Mouse (Mus musculus): ENCODE measurements around the gene Zdhhc8. TPM values are rescaled to one million over a fixed set of nuclear protein-coding genes. Genes with fewer than 3 reads are reported as not detected.

Zdhhc8 gene
- polyA plus RNA-seq, 1 experiment from 2014 or later = 21.2 TPM

DNA sequence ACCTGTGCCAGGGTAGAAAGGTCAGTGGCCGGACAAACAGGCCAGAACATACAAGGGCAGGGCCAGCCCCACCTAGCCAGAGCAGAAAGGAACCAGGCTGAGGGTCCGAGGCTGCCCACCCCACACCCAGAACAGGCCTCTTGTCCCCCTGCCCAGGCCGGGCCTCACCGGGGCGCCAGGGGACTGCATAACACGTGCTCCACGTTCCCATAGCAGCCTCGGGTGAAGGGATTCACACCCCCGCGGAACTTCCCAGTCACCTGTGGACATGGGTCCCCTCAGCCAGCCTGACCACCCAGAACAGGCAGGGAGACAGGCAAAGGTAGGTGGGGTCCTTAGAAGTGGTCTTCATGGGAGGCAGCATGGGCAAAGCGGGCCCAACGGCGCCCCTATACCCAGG lies 7.7 kb downstream of the Zdhhc8 start:
- H3K27ac ChIP-seq = peak overlapping the region; percentile 49; the same call in 1 of the 2 replicates
- H3K4me1 ChIP-seq = peaks cover 61% of the 10 kb centered on the region
- no peak for DNase-seq (ENCODE audit: low spot score)
- no peaks in the 10 kb centered on the region for H3K9me3 ChIP-seq
- peaks cover 69% of the 10 kb centered on the region for H3K36me3 ChIP-seq
- H3K27me3 ChIP-seq (ENCODE audit: insufficient read depth, poor library complexity, severe bottlenecking) = no peaks in the 10 kb centered on the region
- no peak overlapping the region for H3K4me3 ChIP-seq
- WGBS = 92% methylated on average over 13 of the region's 13 CpGs

- Histone ChIP-seq H3K4me3 (no peak overlapping the region), H3K36me3 (peaks cover 63% of the 10 kb centered on the region), H3K27me3 (ENCODE audit: insufficient read depth, poor library complexity, severe bottlenecking) (no peaks in the 10 kb centered on the region), H3K27ac (no peak overlapping the region), H3K4me1 (peaks cover 46% of the 10 kb centered on the region), H3K9me3 (no peaks in the 10 kb centered on the region)
- DNase-seq (ENCODE audit: low spot score) = no peak
- 82% methylated on average over 11 of the region's 11 CpGs for WGBS
Observed at GRCm38 (mm10) chr16:18222188-18222587, 12.7 kb downstream of the Zdhhc8 start.

DNA sequence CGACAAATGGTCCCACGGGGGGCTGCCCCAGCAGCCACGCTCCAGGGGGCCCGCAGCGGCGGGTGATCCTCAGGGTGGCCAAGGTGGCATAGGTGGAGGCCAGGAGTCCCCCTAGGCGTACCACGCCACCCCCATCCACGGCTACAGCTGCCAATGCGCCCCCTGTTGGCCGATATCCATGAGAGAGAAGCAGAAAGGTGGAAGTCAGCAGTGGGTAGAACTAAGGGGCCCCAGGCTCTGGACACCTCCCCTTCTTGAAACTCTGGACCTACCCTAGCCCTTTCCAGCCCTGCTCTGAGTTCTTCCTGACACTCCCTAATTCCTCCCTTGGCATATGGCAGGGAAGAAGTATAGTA lies 13.4 kb downstream of the Zdhhc8 start:
- DNase-seq (ENCODE audit: low spot score) = no peak
- Histone ChIP-seq H3K4me3 (no peak overlapping the region), H3K9me3 (no peaks in the 10 kb centered on the region), H3K36me3 (peaks cover 57% of the 10 kb centered on the region), H3K4me1 (peaks cover 41% of the 10 kb centered on the region), H3K27ac (no peak overlapping the region), H3K27me3 (ENCODE audit: insufficient read depth, poor library complexity, severe bottlenecking) (no peaks in the 10 kb centered on the region)
- WGBS = 67% methylated on average over 11 of the region's 11 CpGs

DNA sequence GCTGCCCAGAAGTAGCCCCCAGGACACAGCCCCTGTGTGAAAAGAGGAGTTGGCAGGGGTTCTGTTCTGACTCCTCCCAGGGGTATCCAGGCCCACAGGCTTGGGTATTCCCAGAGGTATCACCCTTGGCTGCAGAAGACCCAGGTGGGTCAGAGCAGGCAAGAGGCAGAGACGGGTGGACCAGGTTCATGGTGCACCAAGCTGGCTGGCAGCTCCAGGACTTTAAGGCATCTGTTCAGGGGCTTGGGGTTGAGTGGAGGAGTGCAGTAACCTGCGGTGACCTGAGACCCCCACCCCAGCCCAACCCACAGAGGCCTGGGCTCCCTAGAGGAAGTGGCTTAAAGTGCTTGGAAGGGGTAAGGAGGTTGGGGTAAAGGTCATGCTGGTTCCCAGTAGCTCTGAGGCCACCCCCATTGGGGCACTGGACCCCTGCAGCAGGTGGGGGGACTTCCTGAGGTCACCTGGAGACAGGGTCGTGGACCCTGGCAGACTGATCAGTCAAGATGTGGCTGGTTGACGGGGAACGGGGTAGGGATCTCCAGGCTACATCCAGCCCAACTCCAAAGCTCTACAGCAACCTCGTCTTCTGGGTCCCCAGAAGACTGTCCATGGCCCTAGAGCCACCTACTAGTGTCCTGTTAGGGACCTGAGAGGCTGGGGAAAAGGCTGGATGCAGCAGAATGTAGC lies 13.9 kb downstream of the Zdhhc8 start:
- no peaks in the 10 kb centered on the region for H3K27me3 ChIP-seq (ENCODE audit: insufficient read depth, poor library complexity, severe bottlenecking)
- 88% methylated on average over 6 of the region's 6 CpGs for WGBS
- peaks cover 52% of the 10 kb centered on the region for H3K36me3 ChIP-seq
- H3K4me3 ChIP-seq = no peak overlapping the region
- 0 out of 2 replicates have a peak overlapping the region, but pooled peaks have one; percentile 48 for H3K27ac ChIP-seq
- H3K4me1 ChIP-seq = peaks cover 35% of the 10 kb centered on the region
- H3K9me3 ChIP-seq = no peaks in the 10 kb centered on the region
- no peak for DNase-seq (ENCODE audit: low spot score)

DNA sequence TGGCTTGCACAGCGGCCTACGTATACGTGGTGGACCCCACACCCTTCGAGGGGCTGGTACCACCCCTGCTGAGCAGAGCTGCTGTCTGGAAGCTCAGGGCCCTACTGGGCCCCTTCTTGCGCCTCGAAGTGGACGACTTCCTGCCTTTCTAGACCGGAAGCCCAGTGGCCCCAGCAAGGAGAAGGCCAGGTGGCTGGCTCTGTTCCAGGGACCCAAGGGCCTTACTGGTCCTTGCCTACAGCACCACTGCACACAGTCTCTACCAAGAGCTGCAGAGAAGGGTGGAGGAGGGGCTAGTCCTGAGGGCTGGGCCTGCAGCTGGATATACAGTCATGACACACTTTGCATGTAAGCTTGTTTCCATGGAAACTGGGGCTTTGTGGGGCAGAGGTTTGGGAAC lies 14.9 kb downstream of the Zdhhc8 start:
- no peak for DNase-seq (ENCODE audit: low spot score)
- Histone ChIP-seq H3K27ac (peak overlapping the region; percentile 48), H3K4me1 (peaks cover 34% of the 10 kb centered on the region), H3K9me3 (no peaks in the 10 kb centered on the region), H3K36me3 (peaks cover 42% of the 10 kb centered on the region), H3K27me3 (ENCODE audit: insufficient read depth, poor library complexity, severe bottlenecking) (no peaks in the 10 kb centered on the region), H3K4me3 (no peak overlapping the region)
- 68% methylated on average over 8 of the region's 8 CpGs for WGBS

DNA sequence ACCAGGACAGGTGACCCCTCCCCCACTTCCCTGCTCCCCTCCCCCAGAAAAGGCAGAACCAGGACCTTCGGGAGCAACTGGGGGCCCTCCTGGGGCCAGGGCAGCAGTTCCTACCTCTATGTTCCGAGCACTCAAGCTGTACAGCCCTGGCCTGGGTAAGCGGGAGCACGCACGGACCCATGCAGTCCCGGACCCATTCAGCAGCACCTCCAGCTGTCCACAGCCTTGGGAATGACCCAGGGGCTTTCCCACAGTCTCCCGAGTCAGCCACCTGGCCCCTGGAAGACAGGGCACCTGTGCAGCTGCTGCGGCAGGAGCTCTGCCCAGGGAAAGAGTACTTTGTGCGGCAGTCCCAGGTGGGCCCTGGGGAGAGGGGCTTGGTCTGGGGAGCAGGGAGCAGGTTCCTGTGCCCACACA lies 16.3 kb downstream of the Zdhhc8 start:
- peak overlapping the region; percentile 48; the same call in 1 of the 2 replicates for H3K27ac ChIP-seq
- H3K9me3 ChIP-seq = no peaks in the 10 kb centered on the region
- H3K4me1 ChIP-seq = peaks cover 46% of the 10 kb centered on the region
- peaks cover 27% of the 10 kb centered on the region for H3K36me3 ChIP-seq
- 73% methylated on average over 9 of the region's 9 CpGs for WGBS
- no peak for DNase-seq (ENCODE audit: low spot score)
- no peak overlapping the region for H3K4me3 ChIP-seq
- peaks cover under 1% of the 10 kb centered on the region; the same call in 1 of the 2 replicates for H3K27me3 ChIP-seq (ENCODE audit: insufficient read depth, poor library complexity, severe bottlenecking)

DNA sequence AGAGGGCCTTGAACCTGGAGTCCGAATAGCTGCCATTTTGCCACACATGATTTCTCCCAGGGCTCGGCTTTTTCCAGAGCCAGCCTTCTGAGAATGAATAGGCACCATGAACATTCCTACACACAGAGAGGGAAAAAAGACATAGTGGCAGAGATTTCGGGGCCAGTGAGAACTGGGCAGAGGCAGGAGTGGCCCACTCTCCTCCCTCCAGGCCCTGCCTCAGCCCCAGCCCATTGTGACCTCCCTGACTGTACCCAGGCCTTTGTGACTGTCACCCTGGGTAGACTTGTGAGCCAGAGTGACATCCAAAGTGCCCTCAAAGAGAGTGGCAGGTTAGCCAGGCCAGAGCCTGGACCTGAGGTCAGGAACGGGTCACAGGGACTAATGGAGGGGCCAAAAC lies 17.4 kb downstream of the Zdhhc8 start, which contains the start of gene Ccdc188:
Ccdc188 (plus strand) TSS at position 301 of the 400 bp plus-strand sequence.
- no peak for DNase-seq (ENCODE audit: low spot score)
- no peak within 1 kb of the TSS for H3K4me3 ChIP-seq
- peaks cover 7% of the 10 kb centered on the region; the same call in 1 of the 2 replicates for H3K27me3 ChIP-seq (ENCODE audit: insufficient read depth, poor library complexity, severe bottlenecking)
- peaks cover 17% of the 10 kb centered on the region for H3K36me3 ChIP-seq
- no peaks in the 10 kb centered on the region for H3K9me3 ChIP-seq
- H3K4me1 ChIP-seq = peaks cover 47% of the 10 kb centered on the region
- 84% methylated on average over 4 of the region's 4 CpGs for WGBS
- no peak within 1 kb of the TSS; the same call in 1 of the 2 replicates for H3K27ac ChIP-seq

DNA sequence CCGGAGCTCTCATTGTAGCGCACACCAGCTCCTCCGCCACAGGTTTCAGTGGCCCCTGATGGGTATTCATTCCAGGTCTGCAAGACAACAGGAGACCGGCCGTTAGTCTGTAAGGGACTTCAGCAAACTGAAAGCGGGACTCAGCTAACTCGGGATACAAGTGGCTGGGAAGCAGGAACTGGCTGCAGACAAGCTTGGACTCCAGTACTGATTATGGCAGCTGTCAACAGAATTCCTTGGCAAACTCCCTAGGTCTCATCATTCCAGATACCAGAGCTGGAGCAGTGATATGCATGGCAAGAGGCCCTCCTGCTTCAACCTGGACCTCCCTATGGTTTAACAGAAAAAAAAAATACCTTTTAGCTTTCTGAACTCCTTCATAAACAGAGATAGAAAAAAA lies 20.1 kb downstream of the Zdhhc8 start:
- Histone ChIP-seq H3K36me3 (no peaks in the 10 kb centered on the region), H3K27me3 (ENCODE audit: insufficient read depth, poor library complexity, severe bottlenecking) (peaks cover 14% of the 10 kb centered on the region; the same call in 1 of the 2 replicates), H3K4me1 (peaks cover 37% of the 10 kb centered on the region), H3K9me3 (no peaks in the 10 kb centered on the region), H3K27ac (no peak overlapping the region), H3K4me3 (no peak overlapping the region)
- 68% methylated on average over 7 of the region's 7 CpGs for WGBS
- no peak for DNase-seq (ENCODE audit: low spot score)

- WGBS = 62% methylated on average over 6 of the region's 6 CpGs
- no peak for DNase-seq (ENCODE audit: low spot score)
- Histone ChIP-seq H3K9me3 (no peaks in the 10 kb centered on the region), H3K27me3 (ENCODE audit: insufficient read depth, poor library complexity, severe bottlenecking) (peaks cover 26% of the 10 kb centered on the region; the same call in 1 of the 2 replicates), H3K4me3 (no peak overlapping the region), H3K36me3 (no peaks in the 10 kb centered on the region), H3K27ac (no peak overlapping the region), H3K4me1 (peaks cover 29% of the 10 kb centered on the region)
Observed at GRCm38 (mm10) chr16:18213689-18214088, 21.2 kb downstream of the Zdhhc8 start.

DNA sequence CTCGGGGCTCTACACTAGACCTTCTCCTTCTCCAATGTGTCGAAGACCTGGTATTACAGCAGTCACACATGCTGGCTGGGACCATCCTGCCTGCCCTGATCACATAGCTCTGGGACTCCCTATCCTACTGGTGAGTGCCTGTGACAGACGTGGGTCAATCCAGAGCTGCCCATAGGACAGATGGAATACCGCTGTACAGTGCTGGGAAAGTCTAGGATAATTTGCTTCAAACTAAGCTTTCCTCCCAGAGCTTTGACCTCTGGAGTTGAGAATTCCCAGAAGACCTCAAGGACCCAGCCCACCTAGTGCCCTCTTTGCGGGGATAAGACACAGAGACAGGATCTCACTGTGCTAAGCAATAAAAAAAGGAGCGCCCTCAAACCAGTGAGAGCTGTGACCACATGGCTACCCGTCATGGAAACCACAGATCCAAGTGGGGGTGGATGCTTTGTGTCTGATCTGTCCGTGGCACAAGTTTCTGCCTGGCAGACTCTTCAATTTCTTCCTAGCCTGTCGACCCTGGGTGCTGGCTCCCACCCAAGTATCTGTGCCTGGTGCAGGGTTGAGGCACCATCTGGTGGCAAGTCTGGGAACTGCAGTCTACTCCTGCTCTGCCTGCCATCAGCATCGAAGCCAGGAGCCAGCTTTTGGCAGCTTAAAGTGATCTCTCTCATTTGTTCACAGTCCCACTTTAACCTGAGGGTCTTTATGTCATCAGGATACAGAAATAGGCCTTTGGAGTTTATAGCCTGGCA lies 23.3 kb downstream of the Zdhhc8 start:
- DNase-seq (ENCODE audit: low spot score) = peak; percentile 85
- Histone ChIP-seq H3K9me3 (no peaks in the 10 kb centered on the region), H3K4me3 (no peak overlapping the region), H3K27ac (no peak overlapping the region), H3K4me1 (peaks cover 19% of the 10 kb centered on the region), H3K36me3 (no peaks in the 10 kb centered on the region), H3K27me3 (ENCODE audit: insufficient read depth, poor library complexity, severe bottlenecking) (peaks cover 40% of the 10 kb centered on the region)
- WGBS = 47% methylated on average over 10 of the region's 10 CpGs

DNA sequence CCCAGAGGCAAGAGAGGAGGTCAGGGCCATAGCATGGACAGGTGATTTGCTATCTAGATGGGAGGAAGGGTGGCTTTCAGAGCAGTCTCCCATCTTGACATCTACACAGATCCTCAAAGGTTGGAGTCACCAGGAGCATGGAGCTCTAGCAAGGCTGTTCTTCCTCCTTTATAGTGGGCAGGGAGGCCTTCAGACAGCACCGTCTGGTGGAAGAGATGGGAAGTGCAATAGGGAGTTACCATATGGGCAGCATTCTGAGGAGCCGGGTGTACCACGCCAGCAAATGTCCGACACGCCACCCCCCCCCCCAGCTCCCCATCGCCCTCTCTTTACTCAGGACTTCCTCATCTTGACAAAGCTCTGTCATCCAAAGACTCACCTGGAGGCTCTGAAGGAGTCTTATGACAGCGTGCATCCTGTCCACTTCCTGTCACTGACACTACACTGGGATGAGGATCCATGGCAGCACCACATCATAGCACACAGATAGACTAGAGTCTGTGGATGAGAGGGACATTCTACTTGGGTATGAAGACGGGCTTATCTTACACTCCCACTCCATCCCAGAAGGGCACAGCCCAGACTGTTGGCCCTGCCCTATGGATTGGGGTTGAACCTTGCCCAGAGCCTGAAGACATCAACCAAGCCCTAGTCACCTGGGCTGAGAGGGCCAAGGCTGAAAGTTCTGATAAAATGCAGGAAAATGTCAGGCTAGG lies 24.1 kb downstream of the Zdhhc8 start:
- H3K36me3 ChIP-seq = no peaks in the 10 kb centered on the region
- H3K4me3 ChIP-seq = no peak overlapping the region
- peaks cover 19% of the 10 kb centered on the region for H3K4me1 ChIP-seq
- peaks cover 45% of the 10 kb centered on the region for H3K27me3 ChIP-seq (ENCODE audit: insufficient read depth, poor library complexity, severe bottlenecking)
- WGBS = 16% methylated on average over 8 of the region's 8 CpGs
- DNase-seq (ENCODE audit: low spot score) = no peak
- H3K9me3 ChIP-seq = no peaks in the 10 kb centered on the region
- no peak overlapping the region for H3K27ac ChIP-seq

DNA sequence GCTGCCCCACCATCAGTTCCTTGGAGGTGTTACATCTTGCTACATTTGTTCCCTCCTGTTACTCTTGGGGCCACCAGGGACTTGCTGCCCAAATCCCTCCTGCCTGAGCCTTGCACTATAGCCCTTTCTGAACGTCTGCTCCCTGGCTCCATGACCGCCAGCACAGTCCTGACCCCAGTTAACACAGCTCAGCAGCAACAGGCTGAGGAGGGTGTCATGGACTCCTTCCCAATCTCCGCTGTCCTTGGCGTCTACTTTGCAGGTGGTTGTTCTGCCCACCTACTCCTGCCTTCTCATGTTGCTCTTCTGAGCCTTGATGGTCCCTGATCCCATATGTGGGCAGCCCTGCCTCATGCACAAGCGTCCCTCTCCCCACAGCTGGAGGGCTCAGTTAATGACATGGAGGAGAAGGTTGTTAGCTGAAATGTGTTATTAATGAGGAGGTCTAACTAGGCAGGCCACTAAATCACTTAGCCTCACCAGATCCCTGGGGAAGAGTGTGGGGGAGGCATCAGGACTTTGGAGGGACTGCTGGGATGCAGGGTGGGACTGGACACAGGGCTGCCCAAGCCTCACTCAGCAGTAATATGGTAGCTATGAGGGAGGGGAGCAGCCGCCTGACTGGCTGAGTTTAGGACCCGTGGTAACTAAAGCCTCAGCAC lies 31.4 kb downstream of the Zdhhc8 start:
- no peak for DNase-seq (ENCODE audit: low spot score)
- H3K4me3 ChIP-seq = no peak overlapping the region
- peaks cover 34% of the 10 kb centered on the region for H3K4me1 ChIP-seq
- WGBS = 74% methylated on average over 7 of the region's 7 CpGs
- no peaks in the 10 kb centered on the region for H3K9me3 ChIP-seq
- H3K27me3 ChIP-seq (ENCODE audit: insufficient read depth, poor library complexity, severe bottlenecking) = peaks cover 34% of the 10 kb centered on the region
- no peak overlapping the region for H3K27ac ChIP-seq
- H3K36me3 ChIP-seq = no peaks in the 10 kb centered on the region

Data from heart, embryonic 10.5 days (tissue).